Mouse (Mus musculus): ENCODE measurements at regions not wholly inside any gene's neighbourhood (a gene's known extent, or its start where the extent isn't known, plus 50 kb on each side); places are given as distances from the start of the nearest gene placed in this dataset. TPM values are rescaled to one million over a fixed set of nuclear protein-coding genes. Genes with fewer than 3 reads are reported as not detected.

GRCm38 (mm10) chr14:105377770-105378169 is 119.4 kb downstream of the Ndfip2 start:
- peak; percentile 74 for ATAC-seq (ENCODE audit: insufficient number of reproducible peaks, low FRiP score)
- no peak overlapping the region for H3K4me2 ChIP-seq

GRCm38 (mm10) chr14:105377035-105377621 is 118.8 kb downstream of the Ndfip2 start:
- Histone ChIP-seq H3K9me3 (replicated peaks) (no peaks in the 10 kb centered on the region), H3K4me3 (no peak overlapping the region), H3K27ac (ENCODE audit: poor library complexity, severe bottlenecking) (peak overlapping the region; percentile 70), H3K4me2 (no peak overlapping the region), H3K9ac (no peak overlapping the region), H3K27me3 (replicated peaks) (no peaks in the 10 kb centered on the region), H3K36me3 (no peaks in the 10 kb centered on the region), H3K4me1 (replicated peaks) (peaks cover 43% of the 10 kb centered on the region)
- ATAC-seq (ENCODE audit: insufficient number of reproducible peaks, low FRiP score): no peak
- WGBS: 48% methylated on average over 4 of the region's 4 CpGs

More at GRCm38 (mm10) chr14:105377770-105378169, 119.4 kb downstream of the Ndfip2 start:
- no peak overlapping the region for H3K4me3 ChIP-seq
- no peaks in the 10 kb centered on the region for H3K9me3 ChIP-seq (replicated peaks)
- peak overlapping the region; percentile 70 for H3K27ac ChIP-seq (ENCODE audit: poor library complexity, severe bottlenecking)
- H3K27me3 ChIP-seq (replicated peaks): no peaks in the 10 kb centered on the region
- H3K36me3 ChIP-seq: no peaks in the 10 kb centered on the region
- 10% methylated on average over 5 of the region's 5 CpGs for WGBS
- H3K9ac ChIP-seq: no peak overlapping the region
- peaks cover 48% of the 10 kb centered on the region for H3K4me1 ChIP-seq (replicated peaks)

GRCm38 (mm10) chr14:105369637-105370435 is 111.5 kb downstream of the Ndfip2 start:
- H3K4me2 ChIP-seq: no peak overlapping the region
- WGBS: 80% methylated on average over 5 of the region's 5 CpGs
- no peak overlapping the region for H3K27ac ChIP-seq (ENCODE audit: poor library complexity, severe bottlenecking)
- no peak for ATAC-seq (ENCODE audit: insufficient number of reproducible peaks, low FRiP score)
- no peak overlapping the region for H3K4me3 ChIP-seq
- no peaks in the 10 kb centered on the region for H3K27me3 ChIP-seq (replicated peaks)
- H3K36me3 ChIP-seq: no peaks in the 10 kb centered on the region
- peaks cover 7% of the 10 kb centered on the region; the same call in 1 of the 2 replicates for H3K4me1 ChIP-seq (replicated peaks)
- H3K9me3 ChIP-seq (replicated peaks): no peaks in the 10 kb centered on the region
- H3K9ac ChIP-seq: no peak overlapping the region

- Histone ChIP-seq H3K27me3 (replicated peaks) (no peaks in the 10 kb centered on the region), H3K36me3 (no peaks in the 10 kb centered on the region), H3K4me2 (no peak overlapping the region), H3K9me3 (replicated peaks) (no peaks in the 10 kb centered on the region), H3K4me1 (replicated peaks) (peaks cover 13% of the 10 kb centered on the region; the same call in 1 of the 2 replicates), H3K4me3 (no peak overlapping the region), H3K27ac (ENCODE audit: poor library complexity, severe bottlenecking) (0 out of 2 replicates have a peak overlapping the region, but pooled peaks have one; percentile 26), H3K9ac (no peak overlapping the region)
- WGBS: 11% methylated on average over 6 of the region's 6 CpGs
- peak; percentile 84; the same call in 1 of the 2 replicates for ATAC-seq (ENCODE audit: insufficient number of reproducible peaks, low FRiP score)
Measured at GRCm38 (mm10) chr14:105360530-105360929, 102.2 kb downstream of the Ndfip2 start.

- WGBS: 69% methylated on average over 3 of the region's 3 CpGs
- no peaks in the 10 kb centered on the region for H3K27me3 ChIP-seq (replicated peaks)
- ATAC-seq (ENCODE audit: insufficient number of reproducible peaks, low FRiP score): no peak
- H3K4me1 ChIP-seq (replicated peaks): peaks cover 13% of the 10 kb centered on the region; the same call in 1 of the 2 replicates
- H3K4me2 ChIP-seq: no peak overlapping the region
- no peak overlapping the region for H3K27ac ChIP-seq (ENCODE audit: poor library complexity, severe bottlenecking)
- no peaks in the 10 kb centered on the region for H3K36me3 ChIP-seq
- no peak overlapping the region for H3K4me3 ChIP-seq
- H3K9ac ChIP-seq: no peak overlapping the region
- no peaks in the 10 kb centered on the region for H3K9me3 ChIP-seq (replicated peaks)
Measured at GRCm38 (mm10) chr14:105359829-105360228, 101.5 kb downstream of the Ndfip2 start.

Small RNA genes in the stretch of these regions (microRNA-seq; reads per million reads assigned to microRNA genes)
- gene Gm22406 (not detected), gene Mir6390 (not detected)
